Mouse (Mus musculus) embryonic facial prominence, embryonic 15.5 days (tissue): ENCODE data around the gene Gorasp2. TPM values are rescaled to one million over a fixed set of nuclear protein-coding genes. Genes with fewer than 3 reads are reported as not detected.

Source experiments
- ATAC-seq: fragments of 200-750 bp; cut with Nextera tagmentation; 2 replicates; pipeline ENCODE4 v1.8.0; 2017; ENCODE audit warnings: low read depth, moderate TSS enrichment; ENCODE audit not compliant: insufficient number of reproducible peaks, low FRiP score, low TSS enrichment
- H3K27ac ChIP-seq: fragments of 300-500 bp; sonication (generic); replicated peaks from 2 replicates; pipeline ENCODE4 v1.5.1; 2015; ENCODE audit warnings: mild to moderate bottlenecking, inconsistent platforms
- H3K27me3 ChIP-seq: fragments of 300-500 bp; sonication (generic); 2 replicates; pipeline ENCODE4 v1.6.1; 2015; ENCODE audit warnings: inconsistent platforms
- H3K36me3 ChIP-seq: fragments of 300-500 bp; sonication (generic); 2 replicates; pipeline ENCODE4 v1.6.1; 2015; ENCODE audit warnings: mild to moderate bottlenecking, inconsistent platforms
- H3K4me1 ChIP-seq: fragments of 300-500 bp; sonication (generic); 2 replicates; pipeline ENCODE4 v1.6.1; 2015; ENCODE audit warnings: inconsistent platforms
- H3K4me2 ChIP-seq: fragments of 300-500 bp; sonication (generic); replicated peaks from 2 replicates; pipeline ENCODE4 v1.6.1; 2015; ENCODE audit warnings: mild to moderate bottlenecking, inconsistent platforms
- H3K4me3 ChIP-seq: fragments of 300-500 bp; sonication (generic); replicated peaks from 2 replicates; pipeline ENCODE4 v1.5.1; 2015; ENCODE audit warnings: mild to moderate bottlenecking, inconsistent platforms
- H3K9ac ChIP-seq: fragments of 300-500 bp; sonication (generic); 2 replicates; pipeline ENCODE4 v1.6.1; 2015; ENCODE audit warnings: inconsistent platforms
- H3K9me3 ChIP-seq: fragments of 300-500 bp; sonication (generic); replicated peaks from 2 replicates; pipeline ENCODE4 v1.6.1; 2016; ENCODE audit warnings: inconsistent platforms
- WGBS: fragments of 180-500 bp; shearing (Covaris S2); methylation state at CpG from one replicate; pipeline ENCODE4 v1.1.7; 2015; 5-methylcytosine and 5-hydroxymethylcytosine counted together
- polyA plus RNA-seq: library from polyadenylated mRNA; unstranded; fragments of >200 nt; fragmentation: Nextera tagmentation; extraction: Ambion mirVana; gene quantifications from 2 replicates; pipeline ENCODE4 v1.2.1, GENCODE M21; 2015

Gorasp2 gene
- polyA plus RNA-seq, 1 experiment from 2014 or later = 191 TPM

DNA sequence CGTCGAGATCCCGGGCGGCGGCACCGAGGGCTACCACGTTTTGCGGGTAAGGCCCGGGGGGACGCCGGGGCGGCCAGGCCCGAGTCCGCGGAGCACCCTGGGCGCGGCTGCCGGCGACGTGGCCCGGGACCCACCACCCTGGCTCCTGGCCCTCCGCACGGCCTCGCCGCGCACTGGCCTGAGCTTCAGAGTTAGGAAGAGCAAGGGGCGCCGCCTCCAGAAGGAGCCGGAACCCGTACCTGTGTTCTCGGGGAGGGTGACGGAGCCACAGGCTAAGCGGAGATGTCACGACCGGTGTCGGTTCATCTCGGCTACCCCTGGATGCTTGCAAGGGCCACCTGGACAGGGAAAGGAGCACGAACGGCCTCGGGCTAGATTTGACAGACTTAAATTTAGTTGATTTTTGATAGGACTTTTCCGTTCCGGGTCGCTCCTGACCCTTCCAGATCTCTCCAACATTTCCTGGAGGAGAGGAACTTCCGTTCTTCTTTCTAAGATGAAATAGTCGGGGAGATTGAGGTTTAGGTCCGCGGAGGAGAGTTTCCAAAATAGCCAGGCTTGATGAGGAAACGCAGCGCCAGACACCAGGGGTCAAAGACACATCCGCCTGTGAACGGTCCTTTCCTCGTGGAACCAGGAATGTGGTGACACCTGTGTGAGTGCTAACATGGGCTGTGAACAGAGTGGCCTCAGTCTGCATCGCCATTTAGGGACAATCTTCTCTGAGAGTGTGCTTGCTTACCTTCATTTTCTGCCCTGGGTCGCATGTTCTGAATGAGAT, 529 bp downstream of the Gorasp2 start, which contains the start of gene Gm26558:
Gene Gm26558, minus strand, starts transcription at position 394 of the 781 bp plus-strand sequence.
- under 1% methylated on average over 54 of the region's 54 CpGs for WGBS
- Histone ChIP-seq H3K4me1 (peaks cover 14% of the 10 kb centered on the region), H3K4me3 (peak within 1 kb of the TSS; percentile 98), H3K36me3 (0 out of 2 replicates have a peak, but pooled peaks cover 3% of the 10 kb centered on the region), H3K27me3 (no peaks in the 10 kb centered on the region), H3K27ac (peak within 1 kb of the TSS; percentile 93), H3K9me3 (no peaks in the 10 kb centered on the region), H3K4me2 (peak within 1 kb of the TSS; percentile 71), H3K9ac (peak within 1 kb of the TSS; percentile 95)
- peak; percentile 78 for ATAC-seq

DNA sequence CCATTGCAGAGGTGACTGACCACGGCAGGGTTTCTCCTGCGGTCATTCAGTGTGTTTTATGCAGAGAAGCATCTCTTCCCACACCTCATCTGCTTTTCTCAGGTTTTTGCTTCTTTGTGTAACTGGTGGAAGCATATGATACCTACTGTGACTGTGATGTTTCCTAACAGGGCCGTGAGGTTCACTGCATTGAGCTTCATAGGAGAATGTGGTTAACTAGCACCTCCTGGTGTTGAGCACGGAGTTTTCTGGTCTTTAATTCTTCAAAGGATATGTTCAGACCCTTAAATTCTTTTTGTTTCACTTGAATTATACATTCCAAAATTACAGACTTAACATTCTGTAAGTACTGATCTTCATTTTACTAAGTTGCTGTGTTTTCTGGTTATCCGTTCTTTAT, 2.4 kb downstream of the Gorasp2 start:
- ATAC-seq = no peak
- Histone ChIP-seq H3K4me2 (no peak overlapping the region; the same call in 1 of the 2 replicates), H3K36me3 (0 out of 2 replicates have a peak, but pooled peaks cover 3% of the 10 kb centered on the region), H3K27me3 (no peaks in the 10 kb centered on the region), H3K4me1 (peaks cover 14% of the 10 kb centered on the region), H3K4me3 (no peak overlapping the region), H3K9ac (no peak overlapping the region), H3K9me3 (no peaks in the 10 kb centered on the region), H3K27ac (no peak overlapping the region)
- WGBS = 76% methylated on average over 5 of the region's 5 CpGs

DNA sequence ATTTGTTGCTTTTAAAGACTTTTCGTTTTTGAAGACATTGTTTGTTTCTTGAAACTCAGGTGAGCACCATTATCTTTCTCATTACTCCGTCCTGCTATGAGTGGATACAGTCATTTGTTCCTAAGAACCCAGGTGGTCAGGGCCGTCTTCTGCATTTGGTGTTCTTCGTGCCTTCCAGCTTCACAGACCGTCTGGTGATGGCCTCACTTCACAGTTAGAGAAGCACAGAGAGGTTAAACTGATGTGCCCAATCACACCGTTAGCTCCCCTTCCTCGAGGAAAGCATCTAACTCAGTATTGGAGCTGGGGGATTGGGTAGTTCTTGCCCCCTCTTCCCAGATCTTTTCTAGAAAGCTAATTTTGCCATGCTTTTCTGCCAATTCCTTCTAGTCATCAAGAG, 5.6 kb downstream of the Gorasp2 start:
- 0 out of 2 replicates have a peak, but pooled peaks cover 3% of the 10 kb centered on the region for H3K36me3 ChIP-seq
- H3K27me3 ChIP-seq = no peaks in the 10 kb centered on the region
- no peaks in the 10 kb centered on the region for H3K9me3 ChIP-seq
- no peak overlapping the region for H3K4me3 ChIP-seq
- ATAC-seq = no peak
- H3K4me1 ChIP-seq = peaks cover 14% of the 10 kb centered on the region
- H3K4me2 ChIP-seq = no peak overlapping the region
- WGBS = 93% methylated on average over 7 of the region's 7 CpGs
- H3K27ac ChIP-seq = no peak overlapping the region
- no peak overlapping the region for H3K9ac ChIP-seq

DNA sequence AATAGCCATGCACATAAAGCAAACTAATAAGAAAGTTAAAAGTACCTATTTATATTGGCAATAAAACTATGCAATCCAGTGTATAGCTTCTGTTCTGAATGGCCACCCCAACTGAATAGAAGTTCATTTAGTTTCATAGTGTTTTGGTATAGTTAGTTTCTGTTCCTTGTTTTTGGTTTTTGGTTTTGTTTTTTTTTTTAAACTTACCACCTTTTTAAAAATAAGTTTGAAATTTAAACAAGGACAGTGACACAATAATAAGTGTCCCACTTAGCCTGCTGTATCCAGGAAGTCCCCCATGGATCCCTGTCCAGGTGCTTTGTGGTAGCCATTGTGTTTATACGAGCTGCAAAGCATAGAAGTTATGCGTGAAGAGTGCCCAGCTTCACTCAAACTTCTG, 7.9 kb downstream of the Gorasp2 start:
- Histone ChIP-seq H3K27me3 (no peaks in the 10 kb centered on the region), H3K36me3 (0 out of 2 replicates have a peak, but pooled peaks cover 3% of the 10 kb centered on the region), H3K9ac (no peak overlapping the region), H3K4me1 (no peaks in the 10 kb centered on the region), H3K4me3 (no peak overlapping the region), H3K9me3 (no peaks in the 10 kb centered on the region), H3K27ac (no peak overlapping the region), H3K4me2 (no peak overlapping the region)
- 86% methylated on average over 2 of the region's 2 CpGs for WGBS
- no peak for ATAC-seq

DNA sequence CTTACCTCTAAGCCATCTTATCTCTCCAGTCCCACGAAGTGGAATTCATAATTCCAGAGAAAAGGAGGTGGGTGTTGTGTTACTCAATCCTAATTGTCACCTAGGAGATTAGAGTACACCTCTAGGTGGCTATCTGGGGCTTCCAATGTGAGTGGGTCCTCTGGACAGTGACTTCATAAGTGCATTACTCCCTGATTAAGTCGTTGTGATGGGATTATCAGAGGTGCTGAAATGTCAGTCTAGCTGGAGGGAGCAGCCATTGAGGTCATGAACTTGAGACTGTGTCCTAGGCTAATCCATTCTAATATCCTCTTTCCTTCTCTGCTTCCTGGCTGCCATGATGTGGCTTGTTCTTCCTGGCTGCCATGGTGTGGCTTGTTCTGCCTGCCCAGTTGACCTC, 8.5 kb downstream of the Gorasp2 start:
- Histone ChIP-seq H3K9me3 (no peaks in the 10 kb centered on the region), H3K27ac (no peak overlapping the region), H3K4me3 (no peak overlapping the region), H3K4me2 (no peak overlapping the region), H3K9ac (no peak overlapping the region), H3K4me1 (no peaks in the 10 kb centered on the region), H3K27me3 (no peaks in the 10 kb centered on the region), H3K36me3 (0 out of 2 replicates have a peak, but pooled peaks cover 3% of the 10 kb centered on the region)
- 66% methylated on average over 2 of the region's 2 CpGs for WGBS
- no peak for ATAC-seq

DNA sequence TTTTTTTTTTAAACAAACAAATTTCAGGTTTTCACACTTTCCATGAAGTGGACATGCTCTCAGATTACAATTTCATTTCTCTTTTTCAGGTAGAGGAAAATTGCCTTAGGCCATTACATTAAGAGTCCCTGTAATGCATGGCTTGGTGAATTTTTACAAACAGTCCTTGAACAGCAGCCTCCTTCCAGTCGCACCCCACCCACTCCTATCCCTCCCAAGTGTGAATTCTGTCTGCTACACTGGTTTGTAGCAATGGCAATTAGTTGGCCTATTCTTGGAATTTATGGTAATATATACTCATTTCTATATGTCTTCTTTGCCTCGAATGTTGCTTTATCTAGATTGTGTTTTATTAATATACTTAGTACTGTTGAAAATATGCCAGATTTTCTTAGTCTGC, 11.1 kb downstream of the Gorasp2 start:
- WGBS = 71% methylated on average over 2 of the region's 2 CpGs
- H3K4me1 ChIP-seq = no peaks in the 10 kb centered on the region
- no peaks in the 10 kb centered on the region for H3K27me3 ChIP-seq
- no peak overlapping the region for H3K4me3 ChIP-seq
- no peaks in the 10 kb centered on the region for H3K9me3 ChIP-seq
- no peaks in the 10 kb centered on the region for H3K36me3 ChIP-seq
- no peak overlapping the region for H3K9ac ChIP-seq
- ATAC-seq = no peak
- H3K4me2 ChIP-seq = no peak overlapping the region
- H3K27ac ChIP-seq = no peak overlapping the region

DNA sequence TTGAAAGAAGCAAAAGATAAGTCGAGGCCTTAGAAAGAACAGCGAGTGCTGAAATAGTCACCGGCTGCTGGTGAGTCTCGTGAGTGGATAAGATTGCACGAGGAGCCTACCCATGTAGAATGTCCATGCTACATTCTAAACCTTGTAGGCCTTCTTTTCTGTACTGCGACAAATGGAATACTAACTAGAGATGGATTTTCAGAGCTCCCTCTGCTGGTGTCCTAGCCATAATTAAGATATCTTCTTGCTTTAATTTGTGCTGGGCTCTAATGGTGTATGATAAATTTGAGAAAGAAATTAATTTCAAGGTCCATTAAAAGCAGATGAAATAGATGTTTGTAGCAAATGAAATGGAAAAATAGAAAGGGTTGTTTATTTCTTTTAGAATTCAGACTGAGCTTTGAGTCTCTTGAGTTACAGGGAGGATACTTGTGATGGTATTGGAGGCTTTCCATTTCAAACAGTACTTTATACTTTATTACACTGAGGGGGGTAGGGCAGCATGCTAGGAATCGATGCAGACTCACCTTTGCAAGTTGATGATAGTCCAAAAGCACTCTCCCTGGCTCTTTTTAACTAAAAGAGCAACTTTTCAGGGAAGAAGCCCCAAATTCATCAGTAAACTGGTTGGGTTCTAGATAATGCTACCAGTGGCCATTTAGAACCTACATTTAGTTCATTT, 12.2 kb downstream of the Gorasp2 start:
- no peak overlapping the region for H3K9ac ChIP-seq
- no peak overlapping the region for H3K27ac ChIP-seq
- H3K36me3 ChIP-seq = peaks cover 7% of the 10 kb centered on the region
- H3K4me1 ChIP-seq = no peaks in the 10 kb centered on the region
- no peaks in the 10 kb centered on the region for H3K9me3 ChIP-seq
- no peak overlapping the region for H3K4me2 ChIP-seq
- H3K27me3 ChIP-seq = no peaks in the 10 kb centered on the region
- 82% methylated on average over 7 of the region's 7 CpGs for WGBS
- ATAC-seq = no peak
- H3K4me3 ChIP-seq = no peak overlapping the region

DNA sequence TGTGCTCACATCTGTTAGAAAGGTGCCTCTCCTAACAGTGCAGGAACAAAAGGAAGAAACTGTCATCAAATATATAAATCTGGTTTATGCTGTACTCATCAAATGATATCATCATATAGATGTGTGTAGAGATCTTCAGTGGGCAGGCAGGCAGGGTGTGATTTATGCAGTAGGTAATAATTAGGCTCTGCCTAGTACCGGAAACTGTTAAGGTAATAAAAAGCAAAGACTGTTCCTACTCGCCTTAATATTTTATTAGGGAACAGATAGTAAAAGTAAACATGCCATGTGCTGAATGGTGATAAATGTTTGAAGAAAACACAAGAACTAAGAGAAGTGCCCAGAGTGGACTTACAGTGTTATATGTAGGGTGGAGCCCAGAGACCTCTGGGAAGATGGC, 20.9 kb downstream of the Gorasp2 start:
- H3K4me3 ChIP-seq = no peak overlapping the region
- no peak overlapping the region for H3K4me2 ChIP-seq
- no peaks in the 10 kb centered on the region for H3K27me3 ChIP-seq
- H3K36me3 ChIP-seq = peaks cover 90% of the 10 kb centered on the region
- no peaks in the 10 kb centered on the region for H3K4me1 ChIP-seq
- no peak overlapping the region for H3K27ac ChIP-seq
- H3K9me3 ChIP-seq = no peaks in the 10 kb centered on the region
- WGBS = 86% methylated on average over 2 of the region's 2 CpGs
- ATAC-seq = no peak
- H3K9ac ChIP-seq = no peak overlapping the region

DNA sequence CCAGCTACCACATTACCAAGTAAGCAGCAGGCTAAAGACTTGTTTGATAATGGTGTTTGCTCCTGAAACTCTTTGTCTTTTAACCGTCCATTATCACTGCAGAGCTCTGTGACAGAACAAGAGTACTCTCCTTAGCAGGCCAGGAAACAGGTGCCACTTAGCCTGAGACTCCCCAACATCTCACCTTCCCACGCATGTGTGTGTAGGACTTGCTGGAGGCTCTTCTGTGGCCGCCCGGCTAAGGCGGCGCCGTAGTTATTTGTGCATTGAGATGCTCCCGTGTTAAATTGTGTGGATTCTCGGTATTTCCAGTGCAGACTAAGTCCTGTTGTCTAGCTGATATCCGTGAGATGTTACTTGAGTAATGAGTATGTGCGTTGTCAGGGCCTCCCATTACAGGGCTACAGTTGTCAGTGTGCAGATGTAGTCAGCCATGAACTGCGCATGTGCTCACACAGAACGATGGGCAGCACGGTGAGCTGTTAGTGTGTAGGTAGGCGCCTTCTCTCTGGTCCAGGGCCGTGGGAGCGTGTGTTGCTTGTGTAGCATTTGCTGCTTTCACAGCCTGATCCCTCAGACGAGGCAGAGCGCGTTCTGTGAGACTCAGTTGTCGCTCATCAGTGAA, 27.2 kb downstream of the Gorasp2 start:
- Histone ChIP-seq H3K36me3 (peaks cover 95% of the 10 kb centered on the region), H3K4me2 (no peak overlapping the region)

DNA sequence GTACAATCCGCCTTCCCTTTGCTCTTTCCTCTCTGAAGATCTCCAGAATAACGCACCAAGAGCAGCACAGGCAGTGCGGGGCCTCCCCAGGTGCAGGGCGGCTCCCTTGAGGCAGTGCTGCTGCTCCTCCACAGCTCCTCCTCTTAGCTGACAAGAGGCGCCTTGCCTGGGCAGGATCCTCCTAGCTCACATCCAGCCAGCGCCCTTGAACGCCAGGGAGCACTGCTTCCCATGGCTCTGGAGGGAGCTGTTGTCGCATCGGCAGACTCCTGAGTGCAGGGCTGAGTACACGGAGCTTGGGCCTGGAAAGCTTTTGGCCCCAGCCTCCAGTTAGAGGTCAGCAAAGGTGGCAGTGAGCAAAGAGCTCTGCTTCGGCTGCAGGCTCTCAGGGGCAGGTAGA, 28.8 kb downstream of the Gorasp2 start:
- no peaks in the 10 kb centered on the region for H3K9me3 ChIP-seq
- H3K27me3 ChIP-seq = no peaks in the 10 kb centered on the region
- no peaks in the 10 kb centered on the region for H3K4me1 ChIP-seq
- 70% methylated on average over 11 of the region's 11 CpGs for WGBS
- H3K4me3 ChIP-seq = no peak overlapping the region
- no peak overlapping the region for H3K9ac ChIP-seq
- peak; percentile 69; the same call in 1 of the 2 replicates for ATAC-seq
- H3K27ac ChIP-seq = no peak overlapping the region
- H3K36me3 ChIP-seq = peaks cover 83% of the 10 kb centered on the region
- no peak overlapping the region for H3K4me2 ChIP-seq

More for the DNA sequence above, 27.2 kb downstream of the Gorasp2 start:
- H3K4me3 ChIP-seq = no peak overlapping the region
- no peak overlapping the region for H3K27ac ChIP-seq
- no peak overlapping the region for H3K9ac ChIP-seq
- H3K27me3 ChIP-seq = no peaks in the 10 kb centered on the region
- WGBS = 90% methylated on average over 21 of the region's 21 CpGs
- ATAC-seq = no peak
- H3K9me3 ChIP-seq = no peaks in the 10 kb centered on the region
- H3K4me1 ChIP-seq = no peaks in the 10 kb centered on the region

DNA sequence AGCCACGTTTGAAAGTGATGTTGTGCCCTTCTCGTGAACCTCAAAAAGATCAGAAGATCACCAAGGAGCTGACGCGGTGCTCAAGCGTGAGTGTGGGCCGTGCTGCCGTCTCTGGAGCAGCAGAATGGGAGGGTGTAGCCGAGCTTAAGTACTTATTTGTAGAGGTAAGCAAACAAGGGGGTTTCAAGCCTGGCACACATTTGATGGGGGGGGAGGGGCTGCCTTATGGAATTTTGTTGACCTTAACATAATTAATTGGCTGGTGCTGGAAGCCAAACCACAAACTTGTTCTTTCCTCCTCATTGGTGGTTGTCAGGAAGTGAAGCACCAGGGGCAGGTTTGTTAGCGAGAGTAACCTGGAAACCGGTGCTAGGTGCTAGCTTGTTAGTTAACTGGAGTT, 34.3 kb downstream of the Gorasp2 start:
- 82% methylated on average over 10 of the region's 10 CpGs for WGBS
- no peaks in the 10 kb centered on the region for H3K9me3 ChIP-seq
- no peak overlapping the region for H3K9ac ChIP-seq
- no peaks in the 10 kb centered on the region; the same call in 1 of the 2 replicates for H3K4me1 ChIP-seq
- no peak for ATAC-seq
- H3K36me3 ChIP-seq = peaks cover 30% of the 10 kb centered on the region
- no peak overlapping the region for H3K4me2 ChIP-seq
- no peak overlapping the region for H3K4me3 ChIP-seq
- no peak overlapping the region for H3K27ac ChIP-seq
- H3K27me3 ChIP-seq = no peaks in the 10 kb centered on the region
